Mouse (Mus musculus) adipocyte (in vitro differentiated cells): Measurements from ENCODE around the gene Olfr851.

Experiments
- DNase-seq: peaks from one replicate; pipeline ENCODE4 v3.0.0-alpha.2; 2016; ENCODE audit warnings: low spot score

The Olfr851 gene

GRCm38 (mm10) chr9:19492995-19493394 is at the start of gene Olfr851:
TSS of gene Olfr851 (plus strand) at chr9:19493295.
- DNase-seq, result no peak

GRCm38 (mm10) chr9:19478148-19478547 is 14.9 kb upstream of the Olfr851 start, which contains the start of gene Olfr850:
TSS of gene Olfr850 (minus strand) at chr9:19478248.
- DNase-seq, result no peak

- DNase-seq, result no peak
Measured at GRCm38 (mm10) chr9:19540976-19541375, 47.9 kb downstream of the Olfr851 start, which contains the start of gene Olfr853. TSS of gene Olfr853 (minus strand) at chr9:19541076.
